Mouse (Mus musculus) CD4-positive helper T cell, adult 2 months (primary cell): ENCODE measurements at regions not wholly inside any gene's neighbourhood (a gene's known extent, or its start where the extent isn't known, plus 50 kb on each side); places are given as distances from the start of the nearest gene placed in this dataset.

Experiments
- DNase-seq: peaks from one replicate; pipeline ENCODE4 v3.0.0-alpha.2; 2012; ENCODE audit warnings: low read depth, missing footprints, low spot score

GRCm38 (mm10) chr9:43595461-43595860 is 148.3 kb upstream of the Nectin1 start:
- DNase-seq, result no peak

DNA sequence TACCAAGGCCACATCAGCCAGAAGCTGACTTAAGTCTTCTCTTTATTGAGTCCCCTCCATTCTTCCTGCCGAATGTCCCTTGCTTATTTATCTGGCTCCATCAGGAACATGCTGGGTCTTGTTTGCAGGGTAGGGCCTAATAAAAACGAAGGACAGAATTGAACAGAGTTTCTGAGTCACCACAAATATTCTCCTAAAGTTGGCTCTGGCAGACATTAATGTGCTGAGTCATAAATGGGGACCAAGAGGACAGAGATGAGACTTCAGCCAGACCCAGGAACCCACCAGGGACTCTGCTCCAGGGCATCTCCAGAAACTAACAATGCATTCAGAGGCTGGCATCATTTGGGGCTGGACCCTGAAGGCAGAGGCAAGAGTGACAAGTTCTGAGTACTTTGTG is 143.4 kb upstream of the Nectin1 start:
- DNase-seq, result no peak

GRCm38 (mm10) chr9:43617632-43618031 is 126.2 kb upstream of the Nectin1 start:
- no peak for DNase-seq

- DNase-seq, result no peak
Observed at GRCm38 (mm10) chr9:43627558-43627957, 116.2 kb upstream of the Nectin1 start.

- DNase-seq, result no peak
Observed at GRCm38 (mm10) chr9:43628786-43629185, 115.0 kb upstream of the Nectin1 start.

GRCm38 (mm10) chr9:43636372-43636965 is 107.3 kb upstream of the Nectin1 start:
- no peak for DNase-seq

- no peak for DNase-seq
Observed at GRCm38 (mm10) chr9:43658186-43658585, 85.6 kb upstream of the Nectin1 start.

- no peak for DNase-seq
Observed at GRCm38 (mm10) chr9:43659237-43659636, 84.5 kb upstream of the Nectin1 start.

- DNase-seq, result no peak
Observed at GRCm38 (mm10) chr9:43660151-43660550, 83.6 kb upstream of the Nectin1 start.

DNA sequence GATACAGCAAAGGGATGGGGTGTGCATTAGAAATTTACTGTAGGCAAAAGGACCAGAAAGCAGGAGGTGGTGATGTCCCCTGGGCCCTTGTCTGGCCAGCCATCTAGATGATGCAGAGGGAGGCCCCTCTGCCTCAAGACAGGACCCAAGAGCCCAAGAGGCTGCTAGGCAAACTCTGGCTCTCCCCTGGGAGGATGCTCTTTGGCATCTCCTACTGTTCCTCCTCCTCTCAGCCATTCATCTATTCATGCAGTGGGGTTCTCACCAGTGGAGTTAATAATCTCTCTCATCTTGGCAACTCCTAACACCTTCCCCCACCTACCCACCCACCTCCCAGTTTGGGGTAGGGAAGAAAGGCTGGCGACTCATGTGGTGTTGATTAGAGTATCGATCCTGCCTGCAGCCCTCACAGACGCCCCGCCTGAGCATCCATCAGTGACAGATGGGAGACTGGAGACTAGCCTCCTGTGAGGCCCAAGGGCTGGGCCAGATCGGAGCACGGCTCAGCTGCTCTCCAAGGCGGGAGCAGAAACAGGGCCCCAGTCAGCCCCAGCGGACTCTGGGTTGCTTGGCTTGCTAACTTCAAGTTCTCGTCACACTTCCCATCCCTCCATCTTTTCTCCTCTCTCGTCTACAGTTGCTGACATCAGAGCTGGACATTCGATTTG is 82.8 kb upstream of the Nectin1 start:
- DNase-seq, result no peak

DNA sequence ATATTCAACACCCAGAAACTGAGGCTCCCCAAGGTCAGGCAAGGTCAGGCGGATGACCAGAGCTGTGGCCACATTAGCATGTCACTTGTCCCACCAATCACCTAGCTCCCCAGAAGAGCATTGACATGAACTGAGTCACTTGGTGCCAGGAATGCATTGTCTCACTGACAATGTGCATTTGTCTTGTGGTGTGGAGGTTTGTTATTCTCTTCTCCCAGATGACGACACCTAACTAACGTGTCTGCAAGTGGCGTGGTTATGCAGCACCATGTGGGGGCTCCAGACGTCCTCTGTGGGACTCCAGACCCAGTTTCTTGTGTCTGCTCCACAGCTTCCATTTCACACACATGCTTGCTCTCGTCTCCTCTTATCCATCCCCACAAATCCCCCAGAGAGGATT is 82.1 kb upstream of the Nectin1 start:
- no peak for DNase-seq

DNA sequence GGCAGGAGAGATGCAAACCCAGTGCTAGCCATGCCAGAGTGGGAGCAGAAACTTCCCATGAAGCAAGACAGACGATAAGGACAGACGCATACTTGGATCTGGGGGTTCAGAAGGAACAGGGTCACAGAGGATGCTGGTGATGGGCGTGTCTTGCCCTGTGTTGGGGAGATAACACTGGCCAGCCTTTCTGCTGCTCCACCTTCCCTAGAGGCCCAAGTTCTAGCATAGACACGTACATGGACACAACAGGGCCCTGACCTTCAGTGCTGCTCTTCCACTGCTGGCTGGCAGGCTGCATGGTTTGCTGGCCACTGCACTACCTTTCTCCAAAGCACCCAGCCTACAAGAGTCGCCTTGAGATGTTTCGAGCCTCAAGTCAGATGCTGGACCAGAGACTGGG is 76.4 kb upstream of the Nectin1 start:
- no peak for DNase-seq

DNA sequence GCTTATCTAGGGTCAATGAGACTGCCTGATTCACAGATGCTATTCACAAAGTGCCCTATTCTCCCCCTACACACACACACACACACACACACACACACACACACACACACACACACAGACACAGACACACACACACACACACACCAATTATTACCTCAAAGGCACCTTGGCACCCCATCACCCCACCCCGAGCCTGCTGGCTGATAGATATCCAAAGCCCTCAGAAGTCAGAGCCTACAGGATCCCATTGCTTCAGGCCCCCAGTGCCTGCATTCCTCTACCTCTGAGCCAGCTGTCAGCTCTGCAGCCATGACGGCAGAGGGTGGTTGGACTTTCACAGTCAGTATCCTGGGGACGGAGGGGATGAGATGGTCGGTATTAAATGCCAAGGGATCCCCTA is 75.8 kb upstream of the Nectin1 start:
- no peak for DNase-seq

GRCm38 (mm10) chr9:43668731-43669130 is 75.1 kb upstream of the Nectin1 start:
- no peak for DNase-seq

DNA sequence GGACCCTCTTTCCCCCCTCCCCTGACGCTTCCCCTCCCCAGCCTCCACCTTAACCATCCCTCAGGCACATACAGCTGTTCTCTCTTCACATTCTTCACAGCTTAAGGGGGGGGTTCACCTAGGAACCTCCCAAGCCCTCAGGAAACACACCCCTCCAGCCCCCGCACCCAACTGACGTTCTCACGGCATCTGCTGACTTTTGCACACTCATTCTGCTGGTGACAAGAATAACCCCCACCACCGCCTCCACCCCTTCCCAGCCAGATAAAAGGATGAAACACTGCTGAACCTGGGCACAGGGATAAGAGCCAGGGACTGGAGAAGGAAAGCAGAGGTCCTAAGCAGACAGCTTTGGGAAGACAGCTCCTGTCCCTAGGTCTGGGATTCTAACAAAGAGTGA is 73.2 kb upstream of the Nectin1 start:
- no peak for DNase-seq

- no peak for DNase-seq
Observed at GRCm38 (mm10) chr9:43673171-43673680, 70.6 kb upstream of the Nectin1 start.

DNA sequence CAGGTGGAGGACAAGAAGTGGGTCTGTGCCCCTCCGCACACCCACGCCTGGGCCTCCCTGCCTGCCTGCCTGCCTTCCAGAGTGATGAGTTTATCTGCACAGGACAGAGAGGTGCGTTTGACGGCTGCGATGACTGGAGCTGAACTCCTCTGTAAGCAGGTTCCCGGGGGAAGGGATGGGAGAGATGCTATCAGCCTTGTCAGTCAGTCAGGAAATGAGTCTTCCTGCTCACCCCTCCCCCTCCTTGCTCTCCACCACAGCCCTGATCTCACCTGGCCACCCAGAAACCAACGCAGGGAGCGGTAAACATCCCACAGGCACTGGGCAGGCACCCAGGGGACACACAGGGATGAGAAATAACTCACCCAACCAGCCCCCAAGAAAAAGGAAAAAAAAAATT is 69.5 kb upstream of the Nectin1 start:
- DNase-seq, result no peak

GRCm38 (mm10) chr9:43676011-43676410 is 67.8 kb upstream of the Nectin1 start:
- DNase-seq, result no peak

DNA sequence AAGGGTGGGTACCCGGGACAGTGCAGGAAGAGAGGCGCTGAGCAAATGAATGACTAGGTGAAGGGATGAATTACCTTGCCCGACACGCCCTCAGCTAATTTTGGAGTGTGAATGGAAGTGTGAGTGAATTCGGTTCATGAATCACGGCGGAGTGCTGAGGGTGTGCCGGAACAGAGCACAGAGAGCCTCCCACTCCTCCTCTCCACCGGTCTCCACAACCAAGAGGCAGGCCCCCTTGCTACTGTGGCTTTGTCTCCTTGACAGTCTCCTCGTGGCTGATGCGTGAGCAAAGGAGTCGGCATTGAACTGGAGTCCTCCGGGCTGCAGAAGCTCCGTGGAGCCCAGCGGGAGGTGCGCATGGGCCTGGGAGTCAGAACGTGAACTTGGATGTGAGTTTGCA is 64.5 kb upstream of the Nectin1 start:
- DNase-seq, result no peak

GRCm38 (mm10) chr9:43681317-43681716 is 62.5 kb upstream of the Nectin1 start:
- DNase-seq, result no peak

DNA sequence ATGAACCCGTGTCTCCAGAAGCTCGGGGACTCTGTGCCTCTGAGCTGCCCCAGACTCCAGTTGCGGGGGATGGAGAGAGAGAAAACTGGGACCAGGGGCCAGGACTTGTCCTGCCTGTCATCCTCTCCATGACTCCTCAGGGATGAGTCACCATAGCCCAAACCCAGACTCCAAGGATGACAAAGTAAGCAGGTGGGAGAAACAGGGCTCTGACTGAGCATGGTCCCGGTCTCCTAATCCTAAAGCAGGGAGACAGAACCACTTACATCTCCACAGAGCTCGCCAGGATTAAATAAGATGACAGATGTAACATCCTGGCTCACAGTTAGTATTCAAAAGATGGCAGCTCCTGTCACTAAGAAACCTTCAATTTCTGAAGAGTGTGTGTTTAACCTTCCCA is 61.7 kb upstream of the Nectin1 start:
- DNase-seq, result no peak

GRCm38 (mm10) chr9:43684596-43684995 is 59.2 kb upstream of the Nectin1 start:
- no peak for DNase-seq

GRCm38 (mm10) chr9:43692015-43692414 is 51.8 kb upstream of the Nectin1 start:
- no peak for DNase-seq

GRCm38 (mm10) chr9:43692538-43692937 is 51.2 kb upstream of the Nectin1 start:
- no peak for DNase-seq
